11 mouse cellular contexts compared by ENCODE assay signal in genomic region chr5:121817551-121817950, GRCm38 (mm10).
"Had no signal": no experiment of that assay in that cellular context is flagged by ENCODE, and none has a peak within 500 bp of the region (broad histone marks: within the 10 kb centered on the region; RNA-seq: fewer than 3 reads in every experiment).

No protein-coding gene starts in this region.

- ATAC-seq: midbrain, embryonic 16.5 days had no signal

- H3K27ac ChIP-seq: limb, embryonic 13.5 days; midbrain, embryonic 12.5 days; stomach, embryonic 15.5 days had no signal

- H3K4me3 ChIP-seq: limb, embryonic 13.5 days; midbrain, embryonic 12.5 days; stomach, embryonic 15.5 days had no signal

- DNase-seq: kidney, adult 8-10 months; kidney, postnatal 36 days; left cerebral cortex, postnatal 4 days; lung, embryonic 14.5 days; lung, postnatal 10 days; right cerebral cortex, postnatal 14 days; thymus, postnatal 4 days had no signal
